Mouse (Mus musculus): ENCODE data around the gene Gpr107.

GRCm38 (mm10) chr2:31137018-31137590, 15.0 kb upstream of the Gpr107 start:
- TF ChIP-seq POLR2A (IDR thresholded peaks at IDR 0.05; ENCODE audit: borderline replicate concordance, extremely low read depth, insufficient read depth, insufficient read length, poor library complexity, severe bottlenecking) (no peak), CTCF (IDR thresholded peaks at IDR 0.05; ENCODE audit: borderline replicate concordance, extremely low read depth, insufficient read depth, insufficient read length) (no peak)
